Mouse (Mus musculus) midbrain, embryonic 13.5 days (tissue): ENCODE results near the gene Garnl3. TPM values are rescaled to one million over a fixed set of nuclear protein-coding genes. Genes with fewer than 3 reads are reported as not detected.

Experiments used
- ATAC-seq: fragments of 200-750 bp; cut with Nextera tagmentation; 2 replicates; pipeline ENCODE4 v1.8.0; 2017; ENCODE audit warnings: mild to moderate bottlenecking, moderate TSS enrichment, moderate library complexity
- H3K27ac ChIP-seq: fragments of 300-500 bp; sonication (generic); 2 replicates; pipeline ENCODE4 v1.5.1; 2015; ENCODE audit warnings: inconsistent platforms, mild to moderate bottlenecking, moderate library complexity
- H3K27me3 ChIP-seq: fragments of 300-500 bp; sonication (generic); 2 replicates; pipeline ENCODE4 v1.6.1; 2015; ENCODE audit warnings: mild to moderate bottlenecking, inconsistent platforms
- H3K36me3 ChIP-seq: fragments of 300-500 bp; sonication (generic); 2 replicates; pipeline ENCODE4 v1.6.1; 2015; ENCODE audit warnings: mild to moderate bottlenecking, inconsistent platforms
- H3K4me1 ChIP-seq: fragments of 300-500 bp; sonication (generic); replicated peaks from 2 replicates; pipeline ENCODE4 v1.6.1; 2015; ENCODE audit warnings: inconsistent platforms
- H3K4me2 ChIP-seq: fragments of 300-500 bp; sonication (generic); replicated peaks from 2 replicates; pipeline ENCODE4 v1.6.1; 2015; ENCODE audit warnings: moderate library complexity, mild to moderate bottlenecking, inconsistent platforms
- H3K4me3 ChIP-seq: fragments of 300-500 bp; sonication (generic); replicated peaks from 2 replicates; pipeline ENCODE4 v1.5.1; 2015; ENCODE audit warnings: mild to moderate bottlenecking, inconsistent platforms
- H3K9ac ChIP-seq: fragments of 300-500 bp; sonication (generic); replicated peaks from 2 replicates; pipeline ENCODE4 v1.6.1; 2015; ENCODE audit warnings: mild to moderate bottlenecking, inconsistent platforms
- H3K9me3 ChIP-seq: fragments of 300-500 bp; sonication (generic); 2 replicates; pipeline ENCODE4 v1.6.1; 2016; ENCODE audit warnings: mild to moderate bottlenecking, inconsistent platforms
- WGBS: fragments of 180-500 bp; shearing (Covaris S2); methylation state at CpG from one replicate; pipeline ENCODE4 v1.1.7; 2015; 5-methylcytosine and 5-hydroxymethylcytosine counted together
- polyA plus RNA-seq: library from polyadenylated mRNA; unstranded; fragments of >200 nt; fragmentation: Nextera tagmentation; extraction: Ambion mirVana; gene quantifications from 2 replicates; pipeline ENCODE4 v1.2.1, GENCODE M21; 2015

Garnl3 gene
- polyA plus RNA-seq, 1 experiment from 2014 or later = 24.2 TPM

DNA sequence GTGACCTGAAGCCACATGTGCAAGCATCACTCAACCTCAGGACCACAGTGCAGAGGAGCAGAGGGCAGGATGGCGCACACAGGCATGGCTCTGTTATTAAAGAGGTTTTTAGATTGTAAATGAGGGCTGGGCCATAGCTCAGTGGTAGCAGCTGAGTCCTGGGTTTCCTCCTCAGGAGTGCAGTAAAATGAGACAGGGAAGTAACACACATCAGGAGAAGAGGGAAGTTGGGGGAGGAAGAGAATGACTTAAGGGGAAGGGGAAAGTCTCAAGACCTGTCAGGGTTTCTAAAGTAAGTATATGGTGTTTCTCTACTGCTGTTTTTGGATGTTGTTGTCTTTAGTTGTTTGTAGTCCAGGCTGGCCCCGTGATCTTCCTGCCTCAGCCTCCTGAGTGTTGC, 7.0 kb upstream of the Garnl3 start:
- Histone ChIP-seq H3K27me3 (peaks cover 8% of the 10 kb centered on the region), H3K4me3 (no peak overlapping the region), H3K36me3 (peaks cover 44% of the 10 kb centered on the region), H3K4me2 (no peak overlapping the region), H3K27ac (no peak overlapping the region), H3K9ac (no peak overlapping the region), H3K9me3 (no peaks in the 10 kb centered on the region), H3K4me1 (no peaks in the 10 kb centered on the region)
- no peak for ATAC-seq
- WGBS = 86% methylated on average over 2 of the region's 2 CpGs

DNA sequence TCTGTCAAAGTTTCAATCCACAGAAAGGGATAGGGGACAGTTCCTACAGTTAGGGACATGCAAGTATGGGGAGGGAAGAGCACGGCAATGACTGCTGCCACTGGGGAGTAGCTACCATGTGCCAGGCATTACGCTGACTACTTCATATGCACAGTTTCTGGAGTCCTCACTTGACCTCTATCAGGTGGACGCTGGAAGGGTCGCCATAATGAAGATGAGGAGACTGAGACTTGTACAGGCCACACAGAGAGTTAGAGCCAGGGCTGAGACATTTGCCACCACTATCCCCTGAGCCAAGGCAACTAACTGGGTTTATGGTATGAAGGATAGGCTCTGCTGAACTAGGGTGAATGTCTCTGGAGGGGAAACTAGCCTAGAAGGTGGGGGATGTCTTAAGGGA, 6.3 kb upstream of the Garnl3 start:
- Histone ChIP-seq H3K27ac (no peak overlapping the region), H3K36me3 (peaks cover 37% of the 10 kb centered on the region), H3K4me1 (no peaks in the 10 kb centered on the region), H3K9me3 (no peaks in the 10 kb centered on the region), H3K4me2 (no peak overlapping the region), H3K4me3 (no peak overlapping the region), H3K9ac (no peak overlapping the region), H3K27me3 (peaks cover 12% of the 10 kb centered on the region)
- 93% methylated on average over 4 of the region's 4 CpGs for WGBS
- ATAC-seq = no peak

DNA sequence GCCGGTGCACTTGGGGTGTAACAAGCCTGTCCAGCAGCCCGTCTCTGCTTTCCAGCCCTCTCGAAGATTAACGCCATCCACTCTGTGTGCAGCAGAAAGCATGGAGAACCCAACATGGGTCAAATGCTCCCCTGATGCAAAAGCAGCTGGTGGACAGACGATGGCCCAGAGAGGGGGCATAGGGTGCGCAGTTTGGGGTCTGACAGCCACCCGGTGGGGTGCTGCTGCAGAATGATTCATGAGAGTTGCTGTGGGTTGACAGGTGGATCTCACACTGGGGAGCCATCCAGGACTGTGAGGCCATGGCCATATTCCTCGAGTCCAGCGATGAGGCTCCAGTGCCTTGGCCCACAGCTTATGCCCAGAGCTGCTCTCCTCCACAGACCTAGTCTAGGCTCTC, 5.8 kb upstream of the Garnl3 start:
- WGBS = 94% methylated on average over 9 of the region's 9 CpGs
- Histone ChIP-seq H3K9me3 (no peaks in the 10 kb centered on the region), H3K27ac (no peak overlapping the region), H3K27me3 (peaks cover 17% of the 10 kb centered on the region), H3K4me3 (no peak overlapping the region), H3K4me2 (no peak overlapping the region), H3K9ac (no peak overlapping the region), H3K4me1 (no peaks in the 10 kb centered on the region), H3K36me3 (peaks cover 36% of the 10 kb centered on the region)
- no peak for ATAC-seq

DNA sequence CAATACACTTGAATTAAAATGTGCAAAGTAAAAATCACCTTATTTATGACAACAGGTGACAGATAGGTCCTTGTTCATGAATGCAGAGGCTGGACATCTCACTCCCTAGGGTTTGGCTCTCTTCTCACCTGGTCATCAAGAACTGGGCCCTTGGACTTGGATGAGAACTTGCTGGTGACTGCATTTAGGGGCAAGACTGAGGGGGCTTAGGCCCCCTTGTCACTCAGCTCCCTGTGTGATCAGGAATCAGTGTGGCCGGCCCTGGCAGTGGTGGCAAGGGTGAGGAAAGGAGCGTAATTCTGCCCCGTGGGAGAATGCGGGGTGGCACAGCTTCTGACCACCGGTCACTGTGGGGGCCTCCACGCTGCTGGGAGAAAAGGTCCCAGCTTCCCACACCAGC, 4.9 kb upstream of the Garnl3 start:
- H3K27me3 ChIP-seq = peaks cover 26% of the 10 kb centered on the region
- ATAC-seq = no peak

DNA sequence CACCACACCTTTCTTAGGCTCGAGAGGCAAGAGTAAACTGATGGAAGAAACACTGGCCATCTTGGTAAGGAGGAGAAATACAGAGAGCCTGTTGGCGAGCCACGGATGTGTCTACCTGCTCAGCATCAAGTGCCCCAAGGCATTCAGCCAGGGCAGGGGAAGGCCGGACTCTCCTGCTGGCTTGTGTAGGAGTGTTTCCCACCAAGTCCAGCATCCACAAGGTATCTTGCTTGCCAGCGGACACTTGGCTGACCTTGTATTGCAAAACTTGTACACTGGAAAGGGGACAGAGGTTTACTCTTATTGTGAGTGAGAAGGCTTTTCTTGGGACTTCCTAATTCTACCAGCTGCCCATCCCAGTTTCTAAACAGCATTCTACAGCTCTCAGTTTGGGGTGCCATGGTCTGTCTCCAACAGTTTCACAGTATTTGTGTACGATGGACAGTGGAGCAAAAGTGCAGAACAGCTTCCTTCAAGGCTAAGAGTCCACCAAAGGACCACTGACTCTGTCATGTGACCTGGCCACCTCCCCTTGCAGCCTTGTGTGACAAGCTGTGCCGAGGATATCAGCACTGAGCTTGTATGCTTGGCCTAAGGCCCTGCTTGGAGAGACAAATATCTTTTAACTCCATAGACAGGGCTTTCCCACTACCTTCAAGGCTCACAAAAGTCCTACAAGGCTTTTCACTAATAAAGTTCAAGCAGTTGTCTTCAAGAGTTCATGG, 3.5 kb upstream of the Garnl3 start:
- ATAC-seq = no peak
- Histone ChIP-seq H3K4me3 (no peak overlapping the region), H3K9ac (no peak overlapping the region), H3K4me2 (no peak overlapping the region), H3K9me3 (no peaks in the 10 kb centered on the region), H3K4me1 (peaks cover 12% of the 10 kb centered on the region), H3K27me3 (peaks cover 27% of the 10 kb centered on the region), H3K27ac (no peak overlapping the region), H3K36me3 (peaks cover 27% of the 10 kb centered on the region)
- 83% methylated on average over 7 of the region's 7 CpGs for WGBS

More for the DNA sequence above, 4.9 kb upstream of the Garnl3 start:
- WGBS = 95% methylated on average over 6 of the region's 6 CpGs
- Histone ChIP-seq H3K4me1 (peaks cover 5% of the 10 kb centered on the region), H3K27ac (no peak overlapping the region), H3K4me3 (no peak overlapping the region), H3K36me3 (peaks cover 36% of the 10 kb centered on the region), H3K9ac (no peak overlapping the region), H3K4me2 (no peak overlapping the region), H3K9me3 (no peaks in the 10 kb centered on the region)

DNA sequence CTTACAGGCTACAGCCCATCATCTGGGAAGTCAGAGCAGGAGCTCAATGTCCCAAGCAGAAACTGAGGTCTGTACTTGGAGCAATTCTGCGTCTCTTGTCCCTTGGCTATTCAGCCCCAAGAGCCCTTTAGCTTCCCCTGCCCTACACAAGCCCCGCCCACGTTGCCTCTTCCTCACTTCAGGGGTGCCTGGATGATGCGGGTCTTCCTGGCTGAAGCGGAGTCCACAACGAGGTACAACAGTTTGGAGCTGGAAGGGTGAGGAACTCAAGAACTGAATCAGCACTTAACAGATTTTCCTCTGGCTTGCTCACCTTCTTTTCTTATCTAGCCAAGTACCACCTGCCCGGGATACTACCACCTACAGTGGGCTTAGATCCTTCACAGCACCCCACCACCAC, 852 bp upstream of the Garnl3 start:
- H3K4me1 ChIP-seq = peaks cover 24% of the 10 kb centered on the region
- no peak overlapping the region for H3K4me3 ChIP-seq
- H3K36me3 ChIP-seq = peaks cover 14% of the 10 kb centered on the region
- no peak for ATAC-seq
- 4% methylated on average over 7 of the region's 7 CpGs for WGBS
- H3K27me3 ChIP-seq = peaks cover 35% of the 10 kb centered on the region
- no peaks in the 10 kb centered on the region for H3K9me3 ChIP-seq
- H3K4me2 ChIP-seq = no peak overlapping the region
- H3K27ac ChIP-seq = no peak overlapping the region
- no peak overlapping the region for H3K9ac ChIP-seq

DNA sequence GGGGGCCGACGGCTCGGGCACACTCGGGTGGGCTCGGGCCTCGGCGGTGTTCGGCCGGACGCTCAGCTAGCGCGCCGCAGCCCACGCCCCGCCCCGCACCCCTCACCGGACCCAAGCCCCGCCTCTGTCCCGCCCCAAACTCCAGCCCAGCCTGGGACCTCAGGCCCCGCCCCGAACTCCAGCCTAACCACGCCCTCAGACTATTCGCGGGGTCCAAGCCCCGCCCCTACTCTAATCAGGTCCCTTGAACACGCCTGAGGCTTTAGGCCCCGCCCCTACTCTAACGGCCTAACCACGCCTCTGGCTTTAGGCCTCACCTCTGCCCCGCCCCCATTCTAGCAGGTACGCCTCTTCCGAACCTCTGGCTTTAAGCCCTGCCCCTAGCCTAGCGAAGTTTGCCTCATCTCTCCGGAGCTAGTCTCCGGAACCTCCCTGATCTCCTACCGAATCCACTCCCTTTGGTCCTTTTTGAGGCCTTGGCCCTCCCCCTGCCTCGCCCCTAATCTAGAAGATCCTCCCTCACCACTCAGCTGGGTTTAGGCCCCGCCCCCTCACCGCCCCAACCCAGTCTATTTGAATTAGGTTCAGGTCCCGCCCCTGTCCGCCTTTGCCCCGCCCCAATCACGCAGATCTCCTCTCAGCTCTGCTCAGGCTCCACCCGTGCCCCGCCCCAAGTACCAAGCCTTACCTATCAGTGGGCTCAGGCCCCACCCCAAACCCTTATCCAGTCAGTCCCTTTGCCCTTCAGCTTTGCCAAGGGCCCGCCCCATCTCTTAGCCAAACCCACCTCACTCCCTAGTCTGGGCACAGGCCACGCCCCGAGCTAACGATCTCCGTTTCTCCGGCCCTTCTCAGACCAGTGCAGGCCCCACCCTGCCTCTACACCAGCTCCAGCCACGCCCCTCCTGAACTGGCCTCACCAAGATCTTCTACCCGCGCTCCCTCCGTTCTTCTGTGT, 649 bp downstream of the Garnl3 start:
- Histone ChIP-seq H3K27ac (peak overlapping the region; percentile 19; the same call in 1 of the 2 replicates), H3K4me2 (peak overlapping the region; percentile 99), H3K4me1 (peaks cover 24% of the 10 kb centered on the region), H3K36me3 (0 out of 2 replicates have a peak, but pooled peaks cover 1% of the 10 kb centered on the region), H3K9ac (peak overlapping the region; percentile 81), H3K27me3 (peaks cover 35% of the 10 kb centered on the region), H3K4me3 (peak overlapping the region; percentile 71), H3K9me3 (no peaks in the 10 kb centered on the region)
- peak; percentile 92 for ATAC-seq
- WGBS = under 1% methylated on average over 54 of the region's 55 CpGs

DNA sequence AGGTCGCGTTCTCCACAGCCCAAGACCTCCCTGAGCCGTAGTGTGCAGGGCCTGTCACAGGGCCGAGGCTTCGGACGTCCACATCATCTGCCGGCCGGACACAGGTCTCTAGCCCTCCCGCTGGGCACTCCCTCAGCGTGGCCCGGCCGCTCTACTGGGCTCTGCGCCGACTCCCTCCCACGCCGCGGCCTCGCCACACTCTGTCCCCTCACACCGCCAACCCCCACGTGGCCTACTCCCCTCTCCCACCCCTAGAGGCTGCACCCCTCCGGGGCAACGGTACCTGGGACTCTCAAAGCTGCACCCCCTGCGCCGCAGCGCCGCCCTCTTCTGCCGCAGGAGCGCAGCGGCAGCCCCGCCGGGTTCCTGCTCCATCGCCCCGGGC, 1.3 kb downstream of the Garnl3 start:
- H3K4me2 ChIP-seq = peak overlapping the region; percentile 99
- peaks cover 24% of the 10 kb centered on the region for H3K4me1 ChIP-seq
- H3K4me3 ChIP-seq = peak overlapping the region; percentile 71
- H3K9ac ChIP-seq = peak overlapping the region; percentile 81
- WGBS = under 1% methylated on average over 33 of the region's 33 CpGs
- no peaks in the 10 kb centered on the region for H3K9me3 ChIP-seq
- ATAC-seq = peak; percentile 58
- H3K36me3 ChIP-seq = no peaks in the 10 kb centered on the region
- H3K27ac ChIP-seq = peak overlapping the region; percentile 19; the same call in 1 of the 2 replicates
- peaks cover 35% of the 10 kb centered on the region for H3K27me3 ChIP-seq

DNA sequence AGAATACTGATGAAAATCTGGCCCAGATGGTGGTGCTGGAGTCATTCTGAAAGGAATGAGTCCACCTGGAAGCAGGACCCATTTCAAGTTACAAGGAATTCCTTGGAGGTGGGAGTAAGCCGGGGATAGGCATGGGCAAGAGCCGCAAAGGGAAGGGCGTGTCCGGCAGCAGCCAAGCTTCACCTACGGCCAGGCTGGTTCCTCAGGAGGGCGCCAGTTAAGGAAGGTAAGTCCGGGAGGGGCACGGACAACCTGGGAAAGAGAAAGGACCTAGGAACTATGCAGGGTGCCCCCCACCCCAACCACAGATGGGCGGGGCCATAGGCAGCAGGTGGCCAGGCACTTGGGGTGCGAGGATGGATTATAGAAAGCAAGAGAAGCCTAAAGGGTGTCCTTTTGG, 1.8 kb downstream of the Garnl3 start:
- H3K36me3 ChIP-seq = no peaks in the 10 kb centered on the region
- peak overlapping the region; percentile 99 for H3K4me2 ChIP-seq
- H3K9me3 ChIP-seq = no peaks in the 10 kb centered on the region
- peaks cover 24% of the 10 kb centered on the region for H3K4me1 ChIP-seq
- H3K27me3 ChIP-seq = peaks cover 33% of the 10 kb centered on the region
- 5% methylated on average over 10 of the region's 10 CpGs for WGBS
- H3K9ac ChIP-seq = peak overlapping the region; percentile 81
- peak overlapping the region; percentile 71 for H3K4me3 ChIP-seq
- no peak overlapping the region for H3K27ac ChIP-seq
- ATAC-seq = peak; percentile 0; the same call in 1 of the 2 replicates

DNA sequence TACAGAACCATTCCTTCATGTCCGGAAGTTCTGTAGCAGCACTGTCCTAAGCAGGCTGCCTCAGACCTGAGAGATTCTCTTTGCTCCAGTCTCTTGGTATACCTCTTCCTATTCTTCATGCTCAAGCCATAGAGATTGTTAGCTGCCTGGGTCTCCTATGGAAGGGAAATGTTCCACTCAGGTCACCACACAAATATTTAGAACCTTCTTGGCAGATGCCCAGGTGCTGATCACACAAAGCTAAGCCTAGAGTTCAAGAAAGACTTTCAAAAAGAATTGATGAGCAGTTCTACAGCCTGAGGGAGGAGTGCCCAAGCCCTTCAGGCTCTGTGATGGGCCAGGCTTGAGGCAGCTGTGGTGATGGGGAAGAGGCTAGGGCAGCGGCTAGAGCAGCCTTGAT, 2.4 kb downstream of the Garnl3 start:
- 80% methylated on average over 2 of the region's 2 CpGs for WGBS
- no peaks in the 10 kb centered on the region for H3K9me3 ChIP-seq
- ATAC-seq = no peak

DNA sequence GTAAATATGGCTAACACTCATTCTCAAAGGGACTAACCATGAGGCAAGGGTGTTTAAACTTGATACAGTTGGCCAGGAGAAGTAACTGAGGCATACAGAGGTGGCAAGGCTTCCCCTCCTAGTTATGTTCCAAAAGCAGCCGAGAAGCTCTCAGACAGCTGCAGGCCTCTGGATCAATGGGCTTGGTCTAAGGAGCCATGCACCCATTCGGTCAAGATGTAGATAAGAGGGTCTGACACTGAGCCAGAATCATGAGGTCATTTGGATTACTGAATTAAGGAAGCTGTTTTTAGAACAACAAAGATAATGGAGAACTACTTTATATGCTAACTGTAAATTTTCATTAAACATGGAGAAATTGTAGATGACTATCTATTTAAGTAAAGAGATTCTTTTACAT, 4.2 kb downstream of the Garnl3 start:
- H3K4me2 ChIP-seq = no peak overlapping the region
- H3K27ac ChIP-seq = no peak overlapping the region
- H3K9me3 ChIP-seq = no peaks in the 10 kb centered on the region
- H3K36me3 ChIP-seq = no peaks in the 10 kb centered on the region
- no peak for ATAC-seq
- H3K4me3 ChIP-seq = no peak overlapping the region
- H3K27me3 ChIP-seq = peaks cover 18% of the 10 kb centered on the region
- peaks cover 24% of the 10 kb centered on the region for H3K4me1 ChIP-seq
- 77% methylated on average over 2 of the region's 2 CpGs for WGBS
- no peak overlapping the region for H3K9ac ChIP-seq

More for the DNA sequence above, 2.4 kb downstream of the Garnl3 start:
- Histone ChIP-seq H3K4me3 (peak overlapping the region; percentile 71), H3K4me1 (peaks cover 24% of the 10 kb centered on the region), H3K36me3 (no peaks in the 10 kb centered on the region), H3K27me3 (peaks cover 31% of the 10 kb centered on the region), H3K9ac (peak overlapping the region; percentile 81; the same call in 1 of the 2 replicates), H3K27ac (no peak overlapping the region), H3K4me2 (peak overlapping the region; percentile 99)

DNA sequence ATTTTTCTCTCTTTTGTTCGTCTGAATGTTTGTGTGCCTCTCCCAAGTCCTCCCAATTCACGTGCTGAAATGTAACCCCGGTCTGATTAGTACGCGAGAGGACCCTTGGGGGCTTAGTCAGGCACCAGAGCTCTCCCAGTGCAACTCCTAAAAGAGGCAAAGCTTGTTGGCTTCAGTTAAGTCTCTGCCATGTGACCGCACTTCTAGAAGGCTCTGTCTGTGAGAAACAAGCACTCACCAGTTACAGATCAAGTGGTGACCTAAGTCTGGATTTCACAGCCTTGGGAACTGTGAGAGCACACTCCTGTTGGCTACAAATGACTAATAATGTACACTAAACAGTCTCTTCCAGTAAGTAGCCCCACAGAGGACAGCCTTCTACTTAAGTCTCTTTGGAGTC, 8.6 kb downstream of the Garnl3 start:
- ATAC-seq = no peak
- 70% methylated on average over 6 of the region's 6 CpGs for WGBS
- H3K4me3 ChIP-seq = no peak overlapping the region
- H3K9me3 ChIP-seq = no peaks in the 10 kb centered on the region
- no peak overlapping the region for H3K4me2 ChIP-seq
- no peak overlapping the region for H3K9ac ChIP-seq
- no peaks in the 10 kb centered on the region for H3K4me1 ChIP-seq
- H3K36me3 ChIP-seq = no peaks in the 10 kb centered on the region
- H3K27me3 ChIP-seq = no peaks in the 10 kb centered on the region
- no peak overlapping the region for H3K27ac ChIP-seq
